Comparison of ENCODE assay signal across 8 mouse cellular contexts in genomic region chr6:128469451-128469850, GRCm38 (mm10). TPM values are rescaled to one million over a fixed set of nuclear protein-coding genes. Genes with fewer than 3 reads are reported as not detected.
DNase-seq lines count a peak whose midpoint lies in the region; ATAC-seq lines count a peak whose summit lies in the region.

No protein-coding gene starts in this region.

- ATAC-seq in neural tube, embryonic 15.5 days (ENCODE audit: low FRiP score) = no peak
- ATAC-seq in heart, embryonic 15.5 days (replicated peaks; ENCODE audit: insufficient number of reproducible peaks, insufficient read depth, low FRiP score, low read depth) = no peak
- no peak for ATAC-seq in limb, embryonic 11.5 days (ENCODE audit: insufficient number of reproducible peaks, low FRiP score, low TSS enrichment, low read depth)
- no peak for ATAC-seq in midbrain, embryonic 15.5 days (replicated peaks)

- H3K27me3 ChIP-seq in neural tube, embryonic 15.5 days (replicated peaks) = no peaks in the 10 kb centered on the region
- no peaks in the 10 kb centered on the region for H3K27me3 ChIP-seq in heart, embryonic 15.5 days
- no peaks in the 10 kb centered on the region for H3K27me3 ChIP-seq in limb, embryonic 11.5 days (ENCODE audit: control insufficient read depth, insufficient read depth, low read length)
- H3K27me3 ChIP-seq in midbrain, embryonic 15.5 days (replicated peaks) = no peaks in the 10 kb centered on the region

- no peak overlapping the region for H3K27ac ChIP-seq in neural tube, embryonic 15.5 days (replicated peaks)
- no peak overlapping the region for H3K27ac ChIP-seq in heart, embryonic 15.5 days
- no peak overlapping the region for H3K27ac ChIP-seq in limb, embryonic 11.5 days (replicated peaks; ENCODE audit: low read depth, low read length)
- no peak overlapping the region for H3K27ac ChIP-seq in midbrain, embryonic 15.5 days

- no peak overlapping the region for H3K4me2 ChIP-seq in neural tube, embryonic 15.5 days
- peak overlapping the region; percentile 27 for H3K4me2 ChIP-seq in heart, embryonic 15.5 days
- H3K4me2 ChIP-seq in limb, embryonic 11.5 days (ENCODE audit: low read depth, severe bottlenecking) = no peak overlapping the region
- H3K4me2 ChIP-seq in midbrain, embryonic 15.5 days = no peak overlapping the region

- peak; percentile 49 for DNase-seq in neural tube, embryonic 10.5 days (ENCODE audit: extremely low spot score, low spot score)
- peak; percentile 31 to 41 for DNase-seq in adrenal gland, postnatal 4 days (ENCODE audit: low spot score in 2 of 2)
- DNase-seq in limb, embryonic 11.5 days (ENCODE audit: low spot score) = peak; percentile 82
- DNase-seq in naive thymus-derived CD4-positive, alpha-beta T cell, adult 2 months (ENCODE audit: low read depth) = peak; percentile 12
- no peak for DNase-seq in left cerebral cortex, adult 18-20 months (ENCODE audit: low spot score in 2 of 2)

- no peak overlapping the region for H3K4me3 ChIP-seq in neural tube, embryonic 15.5 days (replicated peaks)
- H3K4me3 ChIP-seq in heart, embryonic 15.5 days = no peak overlapping the region
- H3K4me3 ChIP-seq in limb, embryonic 11.5 days (ENCODE audit: low read depth, low read length) = no peak overlapping the region
- H3K4me3 ChIP-seq in midbrain, embryonic 15.5 days = no peak overlapping the region

- no peak overlapping the region for H3K9ac ChIP-seq in neural tube, embryonic 15.5 days (replicated peaks)
- H3K9ac ChIP-seq in heart, embryonic 15.5 days = no peak overlapping the region
- no peak overlapping the region for H3K9ac ChIP-seq in limb, embryonic 11.5 days (ENCODE audit: low read length)
- no peak overlapping the region for H3K9ac ChIP-seq in midbrain, embryonic 15.5 days

- H3K4me1 ChIP-seq in neural tube, embryonic 15.5 days = no peaks in the 10 kb centered on the region
- no peaks in the 10 kb centered on the region for H3K4me1 ChIP-seq in heart, embryonic 15.5 days (replicated peaks)
- no peaks in the 10 kb centered on the region for H3K4me1 ChIP-seq in limb, embryonic 11.5 days (ENCODE audit: control insufficient read depth, insufficient read depth, low read length)
- H3K4me1 ChIP-seq in midbrain, embryonic 15.5 days = no peaks in the 10 kb centered on the region

- H3K36me3 ChIP-seq in neural tube, embryonic 15.5 days = no peaks in the 10 kb centered on the region
- H3K36me3 ChIP-seq in heart, embryonic 15.5 days = no peaks in the 10 kb centered on the region
- no peaks in the 10 kb centered on the region for H3K36me3 ChIP-seq in limb, embryonic 11.5 days (ENCODE audit: control insufficient read depth, insufficient read depth, low read length)
- no peaks in the 10 kb centered on the region for H3K36me3 ChIP-seq in midbrain, embryonic 15.5 days (replicated peaks)

- H3K9me3 ChIP-seq in neural tube, embryonic 15.5 days (replicated peaks) = no peaks in the 10 kb centered on the region
- no peaks in the 10 kb centered on the region for H3K9me3 ChIP-seq in heart, embryonic 15.5 days (replicated peaks)
- no peaks in the 10 kb centered on the region for H3K9me3 ChIP-seq in limb, embryonic 11.5 days (ENCODE audit: control insufficient read depth, low read length)
- H3K9me3 ChIP-seq in midbrain, embryonic 15.5 days = no peaks in the 10 kb centered on the region

- WGBS in neural tube, embryonic 15.5 days = 7% methylated on average over 8 of the region's 12 CpGs
- WGBS in heart, embryonic 15.5 days = 9% methylated on average over 9 of the region's 12 CpGs
- WGBS in limb, embryonic 11.5 days = 5% methylated on average over 10 of the region's 12 CpGs
- 7% methylated on average over 12 of the region's 12 CpGs for WGBS in midbrain, embryonic 15.5 days

RNA-seq across cellular contexts. Expression of gene Fkbp4, which starts 31.0 kb away (rescaled TPM):
- 319 and 377 TPM in 2 replicates for polyA plus RNA-seq in neural tube, embryonic 15.5 days (2015; fragmentation: Nextera tagmentation; extraction: Ambion mirVana)
- 100 to 1,000 TPM; 190 to 194 TPM for total RNA-seq in adrenal gland, postnatal 4 days (2021)
- polyA plus RNA-seq in heart, embryonic 15.5 days (2015; fragmentation: Nextera tagmentation; extraction: Ambion mirVana) = 245 and 276 TPM in 2 replicates
- 671 and 692 TPM in 2 replicates for polyA plus RNA-seq in limb, embryonic 11.5 days (2014; fragmentation: Nextera tagmentation; extraction: Ambion mirVana)
- 100 to 1,000 TPM; 124 to 128 TPM for total RNA-seq in left cerebral cortex, adult 18-20 months (2021)
- polyA plus RNA-seq in midbrain, embryonic 15.5 days (2015; fragmentation: Nextera tagmentation; extraction: Ambion mirVana) = 375 and 389 TPM in 2 replicates

RNA-seq across cellular contexts. Expression of gene Itfg2, which starts 44.7 kb away (rescaled TPM):
- 44.0 and 46.5 TPM in 2 replicates for polyA plus RNA-seq in neural tube, embryonic 15.5 days (2015; fragmentation: Nextera tagmentation; extraction: Ambion mirVana)
- 10 to 100 TPM; 30.8 to 43.9 TPM for total RNA-seq in adrenal gland, postnatal 4 days (2021)
- polyA plus RNA-seq in heart, embryonic 15.5 days (2015; fragmentation: Nextera tagmentation; extraction: Ambion mirVana) = 21.8 and 33.7 TPM in 2 replicates
- polyA plus RNA-seq in limb, embryonic 11.5 days (2014; fragmentation: Nextera tagmentation; extraction: Ambion mirVana) = 35.0 and 35.3 TPM in 2 replicates
- 10 to 100 TPM; 24.1 to 25.0 TPM for total RNA-seq in left cerebral cortex, adult 18-20 months (2021)
- 50.7 and 51.4 TPM in 2 replicates for polyA plus RNA-seq in midbrain, embryonic 15.5 days (2015; fragmentation: Nextera tagmentation; extraction: Ambion mirVana)

RNA-seq across cellular contexts. Expression of gene Pzp, which starts 57.1 kb away (rescaled TPM):
- polyA plus RNA-seq in neural tube, embryonic 15.5 days (2015; fragmentation: Nextera tagmentation; extraction: Ambion mirVana) = 0.09 and 0.47 TPM in 2 replicates
- total RNA-seq in adrenal gland, postnatal 4 days (2021) = 100 to 1,000 TPM in 1 of 2 experiments, 10 to 100 TPM in 1; 15.0 to 306 TPM
- 0.28 and 2.3 TPM in 2 replicates for polyA plus RNA-seq in heart, embryonic 15.5 days (2015; fragmentation: Nextera tagmentation; extraction: Ambion mirVana)
- polyA plus RNA-seq in limb, embryonic 11.5 days (2014; fragmentation: Nextera tagmentation; extraction: Ambion mirVana) = 0.03 TPM in 1 of 2 replicates, not detected in the other
- not detected for total RNA-seq in left cerebral cortex, adult 18-20 months (2021)
- polyA plus RNA-seq in midbrain, embryonic 15.5 days (2015; fragmentation: Nextera tagmentation; extraction: Ambion mirVana) = 0.26 TPM in 1 of 2 replicates, not detected in the other

Comparison
In these comparisons a context has a peak if more than half of its experiments do, and no peak if none do; other contexts are left out.
1. DNase-seq: peak in neural tube, embryonic 10.5 days (single experiment), adrenal gland, postnatal 4 days (2 of 2), limb, embryonic 11.5 days (single experiment) and naive thymus-derived CD4-positive, alpha-beta T cell, adult 2 months (single experiment); none in left cerebral cortex, adult 18-20 months (0 of 2).